Mouse (Mus musculus) brain, adult 2 months (tissue): Measurements from ENCODE around the gene Ccdc158.

Experiments
- DNase-seq: peaks from one replicate; pipeline ENCODE4 v3.0.0; 2011; ENCODE audit warnings: low read depth, low spot score

The Ccdc158 gene

GRCm38 (mm10) chr5:92688124-92688523 is 13.1 kb upstream of the Ccdc158 start:
- DNase-seq, result no peak

- no peak for DNase-seq
These were observed 9.8 kb upstream of the Ccdc158 start for GRCm38 (mm10) chr5:92684715-92685460.

- DNase-seq, result no peak
These were observed 8.9 kb upstream of the Ccdc158 start for GRCm38 (mm10) chr5:92683871-92684475.

- peak; percentile 14 for DNase-seq
These were observed 8.3 kb upstream of the Ccdc158 start, which contains the start of gene Shroom3 for GRCm38 (mm10) chr5:92683351-92683807. Gene Shroom3 (plus strand): TSS chr5:92683435.

GRCm38 (mm10) chr5:92682621-92683348 is 7.7 kb upstream of the Ccdc158 start:
- DNase-seq, result peak; percentile 12

- no peak for DNase-seq
These were observed 6.8 kb upstream of the Ccdc158 start for GRCm38 (mm10) chr5:92681861-92682260.

- DNase-seq, result peak; percentile 86
These were observed 4.4 kb upstream of the Ccdc158 start for GRCm38 (mm10) chr5:92679441-92679840.

- DNase-seq, result no peak
These were observed 476 bp upstream of the Ccdc158 start for GRCm38 (mm10) chr5:92675574-92675920.

GRCm38 (mm10) chr5:92666860-92667259 is 8.2 kb downstream of the Ccdc158 start:
- DNase-seq, result no peak

GRCm38 (mm10) chr5:92664321-92664720 is 10.8 kb downstream of the Ccdc158 start:
- DNase-seq, result peak; percentile 10

- DNase-seq, result peak; percentile 86
These were observed 18.8 kb downstream of the Ccdc158 start for GRCm38 (mm10) chr5:92656256-92656655.

- no peak for DNase-seq
These were observed 34.2 kb downstream of the Ccdc158 start for GRCm38 (mm10) chr5:92640861-92641260.

- no peak for DNase-seq
These were observed 39.2 kb downstream of the Ccdc158 start for GRCm38 (mm10) chr5:92635891-92636290.

- DNase-seq, result no peak
These were observed 40.2 kb downstream of the Ccdc158 start for GRCm38 (mm10) chr5:92634916-92635315.

- no peak for DNase-seq
These were observed 41.5 kb downstream of the Ccdc158 start for GRCm38 (mm10) chr5:92633526-92633925.

GRCm38 (mm10) chr5:92627896-92628295 is 47.2 kb downstream of the Ccdc158 start:
- DNase-seq, result no peak

GRCm38 (mm10) chr5:92621883-92622282 is 53.2 kb downstream of the Ccdc158 start:
- DNase-seq, result no peak

GRCm38 (mm10) chr5:92612756-92613155 is 62.3 kb downstream of the Ccdc158 start:
- DNase-seq, result no peak

- DNase-seq, result no peak
These were observed 67.4 kb downstream of the Ccdc158 start for GRCm38 (mm10) chr5:92607492-92608229.

GRCm38 (mm10) chr5:92604452-92605247 is 70.4 kb downstream of the Ccdc158 start:
- no peak for DNase-seq
